Mouse (Mus musculus) midbrain, embryonic 11.5 days (tissue): ENCODE measurements at regions not wholly inside any gene's neighbourhood (a gene's known extent, or its start where the extent isn't known, plus 50 kb on each side); places are given as distances from the start of the nearest gene placed in this dataset.

Experiments used
- ATAC-seq: fragments of 200-750 bp; cut with Nextera tagmentation; 2 replicates; pipeline ENCODE4 v1.8.0; 2017; ENCODE audit warnings: moderate TSS enrichment, moderate library complexity; ENCODE audit not compliant: low FRiP score
- DNase-seq: peaks from one replicate; pipeline ENCODE4 v3.0.0; 2015; ENCODE audit warnings: low spot score; ENCODE audit errors: missing footprints
- H3K27ac ChIP-seq: fragments of 300-500 bp; sonication (generic); 2 replicates; pipeline ENCODE4 v1.5.1; 2014; ENCODE audit warnings: low read depth, low read length
- H3K27me3 ChIP-seq: fragments of 300-500 bp; sonication (generic); 2 replicates; pipeline ENCODE4 v1.6.1; 2014; ENCODE audit warnings: mild to moderate bottlenecking, low read length, moderate library complexity, mixed read lengths; ENCODE audit not compliant: control insufficient read depth, insufficient read depth
- H3K36me3 ChIP-seq: fragments of 300-500 bp; sonication (generic); 2 replicates; pipeline ENCODE4 v1.6.1; 2014; ENCODE audit warnings: mild to moderate bottlenecking, low read length, moderate library complexity, mixed read lengths; ENCODE audit not compliant: control insufficient read depth, insufficient read depth
- H3K4me1 ChIP-seq: fragments of 300-500 bp; sonication (generic); 2 replicates; pipeline ENCODE4 v1.6.1; 2014; ENCODE audit warnings: low read length; ENCODE audit not compliant: control insufficient read depth, insufficient read depth
- H3K4me2 ChIP-seq: fragments of 300-500 bp; sonication (generic); 2 replicates; pipeline ENCODE4 v1.6.1; 2014; ENCODE audit warnings: mild to moderate bottlenecking, moderate library complexity
- H3K4me3 ChIP-seq: fragments of 300-500 bp; sonication (generic); 2 replicates; pipeline ENCODE4 v1.5.1; 2014; ENCODE audit warnings: low read depth, low read length
- H3K9ac ChIP-seq: fragments of 300-500 bp; sonication (generic); 2 replicates; pipeline ENCODE4 v1.6.1; 2014; ENCODE audit warnings: low read length
- H3K9me3 ChIP-seq: fragments of 300-500 bp; sonication (generic); 2 replicates; pipeline ENCODE4 v1.6.1; 2016; ENCODE audit warnings: low read length; ENCODE audit not compliant: control insufficient read depth
- WGBS: fragments of 180-500 bp; shearing (Covaris S2); extraction: QIAGEN DNeasy Blood & Tissue Kit; methylation state at CpG from one replicate; pipeline ENCODE4 v1.1.7; 2014; 5-methylcytosine and 5-hydroxymethylcytosine counted together

DNA sequence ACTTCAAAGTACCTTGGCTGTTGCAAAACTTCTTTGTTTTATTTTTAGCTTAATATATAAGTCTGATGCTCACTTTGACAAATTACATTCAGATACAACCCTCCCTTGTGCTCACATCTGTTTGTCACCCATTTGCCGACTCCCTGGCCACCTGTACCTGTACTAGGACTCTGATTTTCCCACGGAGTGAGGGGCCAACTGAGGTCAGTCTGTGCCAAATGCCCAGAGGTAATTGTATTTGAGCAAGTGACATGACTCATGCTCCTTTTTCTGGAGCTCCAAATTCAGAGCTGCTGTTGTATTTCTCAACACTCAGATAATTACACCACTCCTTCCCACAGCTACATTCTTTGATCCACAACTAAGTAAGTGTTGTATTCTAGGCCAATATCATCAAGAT is 434.8 kb upstream of the Cdh20 start:
- Histone ChIP-seq H3K4me3 (no peak overlapping the region), H3K4me1 (no peaks in the 10 kb centered on the region), H3K27ac (no peak overlapping the region), H3K4me2 (no peak overlapping the region), H3K9me3 (no peaks in the 10 kb centered on the region), H3K9ac (no peak overlapping the region), H3K27me3 (no peaks in the 10 kb centered on the region), H3K36me3 (no peaks in the 10 kb centered on the region)
- 79% methylated on average over 2 of the region's 2 CpGs for WGBS
- no peak for DNase-seq
- no peak for ATAC-seq
